Mouse (Mus musculus) CH12.LX (cell line): ENCODE data around the gene Sost. TPM values are rescaled to one million over a fixed set of nuclear protein-coding genes. Genes with fewer than 3 reads are reported as not detected.

Experiments used
- DNase-seq: peaks from one replicate; pipeline ENCODE4 v3.0.0-alpha.2; 2013; ENCODE audit errors: extremely low read depth
- H3K27ac ChIP-seq: 2 replicates; pipeline ENCODE4 v1.5.1; 2012; ENCODE audit warnings: low read depth, mild to moderate bottlenecking, control low read depth, moderate library complexity; ENCODE audit not compliant: insufficient read depth
- H3K27me3 ChIP-seq: replicated peaks from 2 replicates; pipeline ENCODE3; 2012; ENCODE audit warnings: inconsistent platforms
- H3K36me3 ChIP-seq, 2 experiments: replicated peaks in 1 of 2; 2 replicates each; pipeline versions ENCODE3 to v1.6.1; 2012; ENCODE audit warnings: inconsistent platforms in 1 of 2, low read length in 1 of 2, mild to moderate bottlenecking in 1 of 2, mixed read lengths in 1 of 2, moderate library complexity in 1 of 2; ENCODE audit not compliant: control insufficient read depth in 1 of 2, insufficient read depth in 1 of 2
- H3K4me1 ChIP-seq, 2 experiments: 2 replicates each; pipeline ENCODE4 v1.6.1; 2012; ENCODE audit warnings: inconsistent platforms in 1 of 2, moderate library complexity in 1 of 2; ENCODE audit not compliant: insufficient read depth in 2 of 2, control insufficient read depth in 1 of 2
- H3K4me2 ChIP-seq: 2 replicates; pipeline ENCODE4 v1.6.1; 2012; ENCODE audit warnings: low read depth, mild to moderate bottlenecking, control low read depth; ENCODE audit not compliant: poor library complexity, insufficient read depth, severe bottlenecking
- H3K4me3 ChIP-seq, 3 experiments: fragments of 150-350 bp in 1 of 3; sonication (generic) in 1 of 3; replicated peaks in 1 of 3; 2 replicates each; pipeline versions ENCODE3 to v1.5.1; 2011 to 2012; ENCODE audit warnings: low read depth in 2 of 3, low read length in 2 of 3, mild to moderate bottlenecking in 2 of 3, moderate library complexity in 2 of 3, control low read depth in 1 of 3, improper control_type of control experiment in 1 of 3, inconsistent platforms in 1 of 3, mixed read lengths in 1 of 3; ENCODE audit not compliant: poor library complexity in 1 of 3
- H3K79me2 ChIP-seq: replicated peaks from 2 replicates; pipeline ENCODE4 v1.6.1; 2012; ENCODE audit warnings: mild to moderate bottlenecking, moderate library complexity; ENCODE audit not compliant: control insufficient read depth, poor library complexity, insufficient read depth, severe bottlenecking; ENCODE audit errors: extremely low read depth
- H3K9ac ChIP-seq: 2 replicates; pipeline ENCODE4 v1.6.1; 2012; ENCODE audit warnings: low read depth, mild to moderate bottlenecking, control low read depth, moderate library complexity; ENCODE audit not compliant: insufficient read depth
- H3K9me3 ChIP-seq: replicated peaks from 2 replicates; pipeline ENCODE3; 2012; ENCODE audit warnings: low read length, inconsistent platforms, mixed read lengths
- BHLHE40 ChIP-seq: IDR thresholded peaks from 2 replicates; pipeline ENCODE4 v1.6.1; 2011; ENCODE audit warnings: mild to moderate bottlenecking, low read depth, low read length, improper control_type of control experiment
- CHD1 ChIP-seq: IDR thresholded peaks from 2 replicates; pipeline ENCODE4 v1.6.1; 2012; ENCODE audit warnings: low read depth, low read length, improper control_type of control experiment, inconsistent platforms
- CHD2 ChIP-seq: IDR thresholded peaks from 2 replicates; pipeline ENCODE4 v1.6.1; 2011; ENCODE audit warnings: low read length, improper control_type of control experiment
- CTCF ChIP-seq, 2 experiments: IDR thresholded peaks in 1 of 2; conservative IDR thresholded peaks in 1 of 2; 2 replicates each; pipeline ENCODE4 v1.5.1; 2011 to 2012; ENCODE audit warnings: low read depth in 2 of 2, low read length in 2 of 2, improper control_type of control experiment in 1 of 2, inconsistent platforms in 1 of 2, mild to moderate bottlenecking in 1 of 2, moderate library complexity in 1 of 2
- E2F4 ChIP-seq: IDR thresholded peaks from 2 replicates; pipeline ENCODE4 v1.6.1; 2011; ENCODE audit warnings: low read depth, low read length, improper control_type of control experiment; ENCODE audit not compliant: insufficient replicate concordance
- ELF1 ChIP-seq: IDR thresholded peaks from 2 replicates; pipeline ENCODE4 v1.6.1; 2014; ENCODE audit warnings: low read depth, mild to moderate bottlenecking, inconsistent platforms, low read length, improper control_type of control experiment
- EP300 ChIP-seq: IDR thresholded peaks from 2 replicates; pipeline ENCODE4 v1.6.1; 2011; ENCODE audit warnings: low read length, improper control_type of control experiment
- ETS1 ChIP-seq: conservative IDR thresholded peaks from 2 replicates; pipeline ENCODE4 v1.6.1; 2012; ENCODE audit warnings: low read depth, mild to moderate bottlenecking, inconsistent platforms, low read length, improper control_type of control experiment, moderate library complexity
- GABPA ChIP-seq: IDR thresholded peaks from 2 replicates; pipeline ENCODE4 v1.6.1; 2012; ENCODE audit warnings: low read depth, low read length, improper control_type of control experiment, inconsistent platforms; ENCODE audit not compliant: insufficient replicate concordance
- HCFC1 ChIP-seq: IDR thresholded peaks from 2 replicates; pipeline ENCODE4 v1.6.1; 2012; ENCODE audit warnings: low read depth, mild to moderate bottlenecking, inconsistent platforms, low read length, improper control_type of control experiment
- JUN ChIP-seq: IDR thresholded peaks from 2 replicates; pipeline ENCODE4 v1.6.1; 2011; ENCODE audit warnings: low read depth, mild to moderate bottlenecking, low read length, improper control_type of control experiment, moderate library complexity; ENCODE audit not compliant: insufficient read depth
- JUND ChIP-seq: conservative IDR thresholded peaks from 2 replicates; pipeline ENCODE4 v1.6.1; 2011; ENCODE audit warnings: low read depth, low read length, improper control_type of control experiment
- MAX ChIP-seq: IDR thresholded peaks from 2 replicates; pipeline ENCODE4 v1.6.1; 2011; ENCODE audit warnings: low read length, improper control_type of control experiment
- MXI1 ChIP-seq: IDR thresholded peaks from 2 replicates; pipeline ENCODE4 v1.6.1; 2011; ENCODE audit warnings: mild to moderate bottlenecking, low read depth, low read length, improper control_type of control experiment
- NRF1 ChIP-seq: IDR thresholded peaks from 2 replicates; pipeline ENCODE4 v1.6.1; 2014; ENCODE audit warnings: low read depth, mild to moderate bottlenecking, inconsistent platforms, low read length, improper control_type of control experiment, moderate library complexity
- POLR2A ChIP-seq: IDR thresholded peaks from 2 replicates; pipeline ENCODE4 v1.6.1; 2011; ENCODE audit warnings: low read depth, mild to moderate bottlenecking, improper control_type of control experiment, low read length
- POLR2AphosphoS2 ChIP-seq: IDR thresholded peaks from 2 replicates; pipeline ENCODE4 v1.6.1; 2011; ENCODE audit warnings: low read depth, low read length, improper control_type of control experiment
- RCOR1 ChIP-seq: conservative IDR thresholded peaks from 2 replicates; pipeline ENCODE4 v1.6.1; 2012; ENCODE audit warnings: low read depth, mild to moderate bottlenecking, inconsistent platforms, low read length, improper control_type of control experiment
- SIN3A ChIP-seq: IDR thresholded peaks from 2 replicates; pipeline ENCODE4 v1.6.1; 2012; ENCODE audit warnings: low read length, improper control_type of control experiment, inconsistent platforms
- SMC3 ChIP-seq: IDR thresholded peaks from 2 replicates; pipeline ENCODE4 v1.6.1; 2011; ENCODE audit warnings: low read depth, low read length, improper control_type of control experiment
- TBP ChIP-seq: conservative IDR thresholded peaks from 2 replicates; pipeline ENCODE4 v1.6.1; 2011; ENCODE audit warnings: low read depth, low read length, improper control_type of control experiment
- TCF12 ChIP-seq: IDR thresholded peaks from 2 replicates; pipeline ENCODE4 v1.6.1; 2014; ENCODE audit warnings: low read depth, mild to moderate bottlenecking, inconsistent platforms, low read length, improper control_type of control experiment
- UBTF ChIP-seq: IDR thresholded peaks from 2 replicates; pipeline ENCODE4 v1.6.1; 2012; ENCODE audit warnings: low read depth, mild to moderate bottlenecking, inconsistent platforms, low read length, improper control_type of control experiment, moderate library complexity
- USF1 ChIP-seq: IDR thresholded peaks from 2 replicates; pipeline ENCODE4 v1.6.1; 2014; ENCODE audit warnings: low read depth, mild to moderate bottlenecking, inconsistent platforms, low read length, improper control_type of control experiment
- USF2 ChIP-seq: conservative IDR thresholded peaks from 2 replicates; pipeline ENCODE4 v1.6.1; 2011; ENCODE audit warnings: low read depth, low read length, improper control_type of control experiment
- ZMIZ1 ChIP-seq: IDR thresholded peaks from 2 replicates; pipeline ENCODE4 v1.6.1; 2012; ENCODE audit warnings: low read depth, mild to moderate bottlenecking, inconsistent platforms, low read length, improper control_type of control experiment
- ZNF384 ChIP-seq: IDR thresholded peaks from 2 replicates; pipeline ENCODE4 v1.6.1; 2012; ENCODE audit warnings: low read depth, low read length, improper control_type of control experiment, inconsistent platforms
- dilution Hi-C: fragments of 300-500 bp; cut with MboI; formaldehyde crosslinking; loops from 2 replicates; pipeline ENCODE4 v1.14.3; 2020; ENCODE audit warnings: low sequenced_read_pairs; ENCODE audit not compliant: extremely low pct_unique_long_range_greater_than_20kb, extremely low pct_ligation_motif_present
- in situ Hi-C: fragments of 300-500 bp; cut with MboI; formaldehyde crosslinking; loops from 3 replicates; pipeline ENCODE4 v1.14.3; 2019; ENCODE audit warnings: low sequenced_read_pairs, low pct_ligation_motif_present, low pct_unique_long_range_greater_than_20kb, mixed read lengths
- polyA plus RNA-seq: library from polyadenylated mRNA; unstranded; fragments of >175 nt; gene quantifications from 2 replicates; pipeline ENCODE4 v1.2.1, GENCODE M21; 2012; ENCODE audit warnings: low read depth; ENCODE audit not compliant: insufficient read length
- total RNA-seq, 2 experiments: library from RNA; depleted of rRNA; stranded (reverse); fragments of 300-350 nt in 1 of 2; fragments of >200 nt in 1 of 2; gene quantifications; 2 replicates each; pipeline ENCODE4 v1.2.3; 2012 to 2014

Gene Sost
- total and polyA plus RNA-seq, 3 experiments = not detected

GRCm38 (mm10) chr11:101994100-101994499 lies 27.3 kb upstream of the Sost start:
- dilution Hi-C loops = no loop called here
- no peak overlapping the region for H3K4me3 ChIP-seq
- no peaks in the 10 kb centered on the region for H3K9me3 ChIP-seq
- TF ChIP-seq ZNF384 = no peak
- TF ChIP-seq E2F4 = no peak
- no peak for TF ChIP-seq POLR2A
- no peak for TF ChIP-seq ETS1
- TF ChIP-seq TCF12 = no peak
- no peak for TF ChIP-seq ZMIZ1
- TF ChIP-seq ELF1 = no peak
- TF ChIP-seq EP300 = no peak
- TF ChIP-seq TBP = no peak
- TF ChIP-seq RCOR1 = no peak
- no peak for TF ChIP-seq BHLHE40
- no peak for TF ChIP-seq GABPA
- TF ChIP-seq, all 38 proteins: peak for 0
- Histone ChIP-seq H3K79me2 (no peaks in the 10 kb centered on the region), H3K4me1 (no peaks in the 10 kb centered on the region), H3K4me2 (no peak overlapping the region), H3K27ac (no peak overlapping the region), H3K36me3 (no peaks in the 10 kb centered on the region), H3K9ac (no peak overlapping the region), H3K27me3 (peaks cover 76% of the 10 kb centered on the region)
- DNase-seq = no peak
- in situ Hi-C loops = no loop called here

- TF ChIP-seq ZMIZ1 (no peak), MXI1 (no peak), POLR2AphosphoS2 (no peak), ZNF384 (no peak), UBTF (no peak), GABPA (no peak), JUN (no peak), SIN3A (no peak), NRF1 (no peak), TBP (no peak), USF1 (no peak), JUND (no peak), USF2 (no peak), MAX (no peak), CHD2 (no peak), BHLHE40 (no peak), HCFC1 (no peak), CHD1 (no peak), SMC3 (no peak), CTCF (conservative IDR thresholded peaks at IDR 0.05 in 1 of 2, IDR thresholded peaks at IDR 0.05 in 1 of 2; ENCODE audit: low read depth in 2 of 2, low read length in 2 of 2) (no peak)
- no peaks in the 10 kb centered on the region for H3K4me1 ChIP-seq
- dilution Hi-C loops = no loop called here
- DNase-seq = no peak
- H3K79me2 ChIP-seq = no peaks in the 10 kb centered on the region
- no peaks in the 10 kb centered on the region for H3K36me3 ChIP-seq
- H3K4me3 ChIP-seq = no peak overlapping the region
- peaks cover 86% of the 10 kb centered on the region for H3K27me3 ChIP-seq
- no peak overlapping the region for H3K27ac ChIP-seq
- no peak overlapping the region for H3K4me2 ChIP-seq
- in situ Hi-C loops = no loop called here
- no peak overlapping the region for H3K9ac ChIP-seq
- no peaks in the 10 kb centered on the region for H3K9me3 ChIP-seq
Measured at GRCm38 (mm10) chr11:101992411-101992810, 25.6 kb upstream of the Sost start.
